Mouse (Mus musculus): ENCODE measurements at regions not wholly inside any gene's neighbourhood (a gene's known extent, or its start where the extent isn't known, plus 50 kb on each side); places are given as distances from the start of the nearest gene placed in this dataset.

DNA sequence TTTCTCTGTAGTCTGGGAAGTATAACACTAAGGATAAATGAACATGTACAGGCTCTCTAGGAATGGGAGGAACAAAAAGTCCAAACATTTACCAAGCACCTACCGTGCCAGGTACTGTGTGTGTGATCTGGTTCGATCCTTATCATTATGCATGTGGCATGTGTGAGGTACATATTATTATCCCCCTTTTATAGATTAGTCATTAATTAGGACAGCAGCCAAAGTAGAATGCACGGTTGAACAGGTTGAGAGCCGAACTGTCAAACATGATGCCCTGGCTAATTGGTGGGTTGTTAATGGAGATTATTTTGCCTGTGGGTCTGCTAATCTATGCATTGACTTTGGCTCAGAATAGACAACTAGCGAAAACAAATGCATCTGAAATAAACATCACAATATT, 172.2 kb upstream of the Klhl29 start:
- DNase-seq, result no peak

DNA sequence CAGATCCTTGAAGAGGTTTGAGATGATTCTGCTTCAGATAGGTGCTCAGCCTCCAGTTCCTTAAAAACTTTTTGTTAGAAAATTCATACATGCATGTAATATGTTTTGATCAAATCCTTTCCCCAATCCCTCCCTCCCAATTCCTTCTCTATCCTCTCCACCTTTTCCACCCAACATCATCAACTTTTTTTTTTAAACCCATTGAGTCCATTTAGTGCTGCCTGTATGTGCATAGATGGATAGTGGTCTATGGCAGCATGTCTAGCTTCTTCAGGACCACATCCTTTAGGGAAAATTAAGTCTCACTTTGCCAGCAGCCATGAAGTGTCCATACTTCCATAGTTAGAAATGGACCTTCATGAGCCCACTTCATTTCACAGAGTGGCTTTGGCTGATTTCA, 167.2 kb upstream of the Klhl29 start:
- DNase-seq, result no peak

DNA sequence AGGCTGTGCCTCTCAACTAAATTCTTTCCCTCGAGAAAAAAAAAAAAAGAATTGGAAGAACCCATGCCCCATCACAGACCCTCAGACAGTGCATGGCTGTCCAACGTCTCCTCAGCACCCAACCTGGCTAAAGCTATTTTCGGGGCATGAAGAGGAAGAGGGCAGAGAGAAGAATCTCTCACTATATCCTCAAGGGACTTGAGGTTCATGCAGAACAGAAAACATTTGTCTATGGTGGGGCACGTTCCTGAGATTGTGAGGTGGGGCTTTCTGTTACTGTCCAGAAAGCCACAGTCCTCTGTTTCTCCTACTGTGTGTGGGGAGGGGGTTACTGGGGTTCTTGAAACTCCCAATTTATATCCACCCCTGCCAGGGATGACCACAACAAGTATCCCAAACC, 120.8 kb upstream of the Klhl29 start:
- DNase-seq, result no peak

DNA sequence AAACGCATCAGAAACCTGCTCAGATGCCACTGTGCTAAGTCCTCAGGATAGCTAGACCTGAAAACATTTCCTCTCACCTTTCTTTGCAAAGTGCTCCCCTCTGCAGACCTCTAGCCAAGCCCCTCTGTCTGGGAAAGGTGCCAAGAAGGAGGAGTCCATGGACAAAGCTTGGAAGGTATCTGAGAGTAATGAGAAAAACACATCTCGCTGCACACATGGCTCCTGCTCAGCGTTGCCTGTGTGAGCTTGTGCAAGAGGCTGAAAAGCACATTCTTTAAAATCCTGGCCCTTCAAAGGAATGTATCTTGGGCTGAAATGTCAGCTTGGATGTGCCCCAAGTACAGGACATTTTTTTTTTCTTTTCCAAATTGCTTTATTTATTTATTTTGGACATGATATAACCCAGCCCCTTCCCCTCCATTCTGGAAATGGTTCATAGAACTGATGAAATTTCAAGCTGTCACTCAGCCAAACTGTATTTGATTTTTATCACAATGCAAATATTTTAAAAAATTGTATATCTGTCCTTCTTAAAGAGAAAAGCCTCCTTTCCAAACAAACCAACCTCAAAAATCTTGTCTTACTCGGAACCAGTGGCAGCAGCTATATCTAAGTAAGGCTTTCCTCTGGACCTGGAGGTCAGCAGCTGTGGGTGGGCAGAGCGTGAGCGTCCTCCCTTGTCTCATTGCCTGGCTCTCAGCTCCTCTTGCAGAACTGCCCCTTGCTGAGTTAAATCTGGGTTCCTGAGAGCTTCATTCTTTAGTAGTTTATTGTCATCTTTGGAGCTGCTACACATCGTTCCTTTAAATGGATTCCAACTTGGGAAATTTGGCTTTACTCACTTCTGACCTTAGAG, 119.4 kb upstream of the Klhl29 start:
- DNase-seq, result peak; percentile 12

DNA sequence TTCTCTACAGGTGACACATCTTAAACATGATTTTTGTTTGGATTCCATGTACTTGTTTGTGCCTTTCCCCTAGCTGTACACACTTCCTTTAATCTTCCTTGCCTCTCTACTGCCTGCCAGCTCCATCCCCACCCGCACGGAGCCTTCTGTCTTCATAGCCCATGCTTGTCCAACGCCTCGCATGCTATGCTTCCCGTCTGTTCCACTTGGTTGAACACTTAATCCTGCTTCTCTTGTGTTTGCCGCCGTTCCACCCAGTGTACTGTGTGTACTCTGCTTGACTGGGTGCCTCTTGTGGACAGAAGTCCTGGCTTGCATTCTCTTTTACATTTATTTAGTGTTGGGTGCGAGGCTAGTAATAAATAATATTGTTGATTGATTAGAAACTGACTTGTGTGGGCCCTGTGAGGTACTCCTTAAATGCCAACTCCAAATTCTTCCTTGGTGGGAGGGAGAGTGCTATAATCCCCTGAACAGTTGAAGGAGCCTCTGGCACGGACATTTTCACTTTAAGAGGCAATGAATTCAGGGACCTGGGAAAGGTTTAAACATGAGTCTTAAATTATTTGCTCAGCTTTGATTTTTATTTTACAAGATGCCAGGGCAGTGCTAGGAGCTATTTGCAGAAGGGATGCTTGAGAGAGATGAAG, 88.9 kb upstream of the Klhl29 start:
- DNase-seq, result peak; percentile 8

DNA sequence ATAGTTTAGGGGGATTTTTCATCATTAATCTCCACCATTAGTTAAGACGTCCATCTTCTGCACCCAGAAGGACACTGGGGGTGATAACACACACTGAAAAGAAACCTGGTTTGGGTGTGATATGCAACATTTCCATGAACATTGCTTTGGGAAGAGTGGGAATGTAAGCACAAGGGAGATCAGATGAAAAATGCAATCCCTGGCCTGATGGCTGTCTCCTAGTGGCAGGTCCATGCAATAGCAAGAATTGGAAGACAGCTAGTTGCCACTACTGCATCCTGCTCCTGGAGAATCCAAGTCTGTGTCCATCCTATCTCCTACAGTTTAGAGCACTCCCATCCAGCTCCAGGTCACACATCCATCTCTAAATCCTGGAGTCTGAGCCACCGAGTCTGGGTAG, 77.7 kb upstream of the Klhl29 start:
- no peak for DNase-seq

DNA sequence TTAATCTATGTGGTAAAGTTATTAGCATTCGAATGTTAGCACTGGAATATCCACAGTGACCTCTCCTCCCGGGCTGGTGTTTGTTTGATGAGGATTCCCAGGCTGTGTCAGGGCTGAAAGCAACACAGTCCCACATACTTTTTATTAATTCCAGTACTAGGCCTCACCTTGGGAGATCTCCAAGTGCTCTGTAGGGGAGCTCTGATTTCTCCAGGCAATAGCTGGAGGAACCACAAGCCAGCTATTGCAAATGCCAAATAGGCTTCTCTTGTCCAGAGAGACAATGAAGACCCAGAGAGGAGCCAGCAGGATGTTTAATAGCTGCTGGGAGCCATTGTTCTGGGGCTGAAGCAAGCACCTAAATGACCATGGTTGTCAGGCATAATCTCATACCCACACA, 68.2 kb upstream of the Klhl29 start:
- no peak for DNase-seq

DNA sequence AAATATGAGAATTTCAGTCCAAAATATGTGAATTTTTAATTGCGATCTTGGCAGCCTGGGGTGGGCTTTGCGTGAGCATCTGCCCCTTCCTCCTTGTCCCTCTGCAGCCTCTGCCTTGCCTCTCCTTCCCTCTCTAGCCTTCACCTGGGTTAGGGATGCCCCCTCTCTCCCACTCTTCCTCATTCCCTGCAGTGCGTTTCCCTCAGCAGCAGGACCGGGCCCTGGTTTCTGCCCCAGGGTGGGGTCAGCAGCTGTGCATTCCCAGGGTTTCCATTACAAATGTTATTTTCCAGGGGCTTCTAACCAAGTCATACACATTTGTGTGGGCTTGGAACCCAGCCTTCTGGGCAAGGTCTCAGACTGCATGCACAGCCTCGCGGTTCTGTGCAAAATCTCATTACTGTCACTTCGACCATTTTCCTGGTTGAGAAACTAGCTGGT, 67.6 kb upstream of the Klhl29 start:
- no peak for DNase-seq

DNA sequence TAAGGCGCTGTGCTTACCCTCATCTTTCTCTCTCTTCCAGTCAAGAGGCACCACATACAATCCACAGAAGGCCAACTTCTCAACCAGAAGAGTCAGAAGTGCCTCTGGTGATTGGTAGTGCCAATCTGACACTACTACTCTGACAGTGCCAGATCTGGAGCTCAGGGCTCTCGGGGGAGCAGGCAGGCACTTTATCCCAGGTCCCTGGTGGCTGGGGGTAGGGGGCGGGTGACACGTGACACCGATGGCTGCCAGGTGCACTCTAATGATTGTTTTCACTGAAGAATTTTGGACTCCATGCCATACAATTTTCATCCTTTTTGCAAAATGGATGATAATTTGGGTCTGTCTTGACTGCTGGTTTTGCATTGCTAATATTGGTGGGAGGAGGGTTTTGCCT, 67.2 kb upstream of the Klhl29 start:
- DNase-seq, result no peak

DNA sequence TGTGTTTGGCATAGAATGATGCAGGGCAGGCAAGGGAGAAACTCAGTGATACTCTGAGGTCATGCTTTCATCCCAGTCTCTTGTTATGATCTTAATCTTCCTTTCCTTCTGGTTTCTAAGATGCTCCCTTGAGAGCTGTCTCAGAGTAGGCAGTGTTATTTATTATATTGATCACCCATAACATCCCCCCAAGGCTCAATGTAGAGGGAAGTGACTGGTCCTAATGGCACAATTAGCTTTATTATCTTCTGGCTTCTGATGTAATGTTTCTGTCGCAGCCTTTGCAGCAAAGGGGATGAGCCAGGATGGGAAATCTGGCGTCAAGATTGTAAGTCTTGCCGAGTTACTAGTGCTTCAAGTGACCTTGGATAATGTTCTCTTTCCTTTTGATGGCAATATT, 65.0 kb upstream of the Klhl29 start:
- DNase-seq, result no peak

DNA sequence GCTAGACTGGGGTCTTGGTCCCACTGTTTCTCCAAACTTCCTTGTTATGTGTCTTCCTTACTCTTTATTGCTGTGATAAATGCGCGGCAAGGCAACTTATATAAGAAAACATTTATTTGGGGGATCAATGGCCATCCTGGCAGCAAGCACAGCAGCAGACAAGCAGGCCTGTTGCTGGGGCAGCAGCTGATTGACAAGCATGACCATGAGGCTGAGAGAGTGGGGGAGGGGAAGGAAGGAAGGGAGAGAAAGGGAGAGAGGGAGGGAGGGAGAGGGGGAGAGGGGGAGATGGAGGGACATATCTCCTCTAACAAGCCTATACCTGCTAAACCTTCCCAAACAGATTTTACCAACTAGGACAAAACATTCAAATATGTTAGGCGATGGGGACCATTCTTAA, 60.4 kb upstream of the Klhl29 start:
- no peak for DNase-seq

DNA sequence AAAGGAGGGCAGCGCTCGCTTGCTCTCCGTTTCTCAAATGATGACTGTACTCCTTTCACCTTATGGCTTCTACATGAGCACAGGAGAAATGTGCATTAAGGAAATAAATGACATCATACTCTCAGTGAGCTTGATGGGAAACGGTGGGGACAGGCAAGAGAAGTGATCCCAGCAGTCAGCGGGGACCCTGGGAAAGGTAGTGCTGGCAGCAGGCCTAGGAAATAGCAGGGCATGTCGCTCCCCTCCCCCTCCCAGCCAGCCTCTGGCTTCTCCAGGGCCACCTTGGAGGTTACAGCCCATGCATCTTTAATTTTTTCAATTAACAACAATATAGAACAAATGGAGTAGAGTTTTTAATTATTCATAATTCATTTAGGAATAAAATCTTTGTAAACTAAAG, 58.6 kb upstream of the Klhl29 start:
- peak; percentile 13 for DNase-seq

DNA sequence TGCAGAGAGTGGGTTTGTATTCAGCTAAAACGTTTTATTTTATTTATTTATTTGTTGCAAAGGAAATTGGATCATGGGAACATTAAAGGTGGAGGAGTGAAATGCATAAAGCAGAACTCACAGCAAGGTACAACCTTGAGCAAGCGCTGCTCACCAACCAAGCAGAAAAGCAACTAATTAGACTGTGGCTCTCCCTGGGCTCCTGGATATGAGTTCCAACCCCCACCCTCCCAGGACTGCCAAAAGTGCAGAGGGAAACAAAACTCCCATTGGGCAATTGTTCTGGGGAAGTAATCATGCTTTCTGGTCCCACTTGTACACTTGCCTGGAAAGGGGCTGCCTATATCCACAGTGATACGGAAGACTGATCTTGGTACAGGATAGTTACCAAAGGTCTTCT, 57.2 kb upstream of the Klhl29 start:
- DNase-seq, result no peak

DNA sequence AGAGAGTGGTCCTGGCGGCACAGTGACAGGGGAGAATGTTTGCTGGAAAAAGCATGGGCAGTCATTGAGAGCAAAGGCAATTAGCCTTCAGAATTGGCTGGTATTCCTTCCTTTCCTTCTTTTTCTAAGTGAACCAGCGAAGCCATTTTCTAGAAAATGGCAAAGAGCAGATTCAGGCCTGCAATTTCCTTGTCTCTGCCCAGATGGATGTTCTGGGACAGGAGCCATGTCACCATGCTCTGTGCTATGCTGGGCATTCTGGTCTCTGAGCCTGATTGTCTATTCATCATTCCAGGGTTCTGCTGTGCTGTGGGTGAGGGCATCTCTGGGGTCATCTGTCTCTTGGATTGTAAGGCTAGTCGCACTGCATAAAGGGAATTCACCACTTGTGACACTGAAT, 53.3 kb upstream of the Klhl29 start:
- no peak for DNase-seq
